Mouse (Mus musculus) hindbrain, embryonic 11.5 days (tissue): ENCODE measurements at regions not wholly inside any gene's neighbourhood (a gene's known extent, or its start where the extent isn't known, plus 50 kb on each side); places are given as distances from the start of the nearest gene placed in this dataset.
A peak's percentile ranks its signal among the peaks of the same experiment; 100 is the strongest.
"Not testable (repeated sequence)": the region's sequence is repeated elsewhere in the genome, so short reads cannot be mapped to it uniquely, and the experiment has no call there.

ENCODE experiments used
- ATAC-seq: fragments of 200-750 bp; cut with Nextera tagmentation; 2 replicates; pipeline ENCODE4 v1.8.0; 2017; ENCODE audit warnings: mild to moderate bottlenecking, moderate TSS enrichment, moderate library complexity; ENCODE audit not compliant: low FRiP score
- DNase-seq: peaks from one replicate; pipeline ENCODE4 v3.0.0-alpha.2; 2015; ENCODE audit warnings: low spot score
- H3K27ac ChIP-seq: fragments of 300-500 bp; sonication (generic); 2 replicates; pipeline ENCODE4 v1.5.1; 2014; ENCODE audit warnings: mild to moderate bottlenecking, low read depth, low read length
- H3K27me3 ChIP-seq: fragments of 300-500 bp; sonication (generic); 2 replicates; pipeline ENCODE4 v1.6.1; 2014; ENCODE audit warnings: mild to moderate bottlenecking, low read length, moderate library complexity, mixed read lengths; ENCODE audit not compliant: control insufficient read depth, insufficient read depth
- H3K36me3 ChIP-seq: fragments of 300-500 bp; sonication (generic); 2 replicates; pipeline ENCODE4 v1.6.1; 2014; ENCODE audit warnings: mild to moderate bottlenecking, low read length, moderate library complexity, mixed read lengths; ENCODE audit not compliant: control insufficient read depth, insufficient read depth
- H3K4me1 ChIP-seq: fragments of 300-500 bp; sonication (generic); replicated peaks from 2 replicates; pipeline ENCODE4 v1.6.1; 2014; ENCODE audit warnings: low read length, mixed read lengths; ENCODE audit not compliant: control insufficient read depth, insufficient read depth
- H3K4me2 ChIP-seq: fragments of 300-500 bp; sonication (generic); replicated peaks from 2 replicates; pipeline ENCODE4 v1.6.1; 2014; ENCODE audit warnings: mild to moderate bottlenecking, low read depth, low read length
- H3K4me3 ChIP-seq: fragments of 300-500 bp; sonication (generic); 2 replicates; pipeline ENCODE4 v1.5.1; 2014; ENCODE audit warnings: low read depth, low read length
- H3K9ac ChIP-seq: fragments of 300-500 bp; sonication (generic); 2 replicates; pipeline ENCODE4 v1.6.1; 2014; ENCODE audit warnings: low read depth, low read length
- H3K9me3 ChIP-seq: fragments of 300-500 bp; sonication (generic); 2 replicates; pipeline ENCODE4 v1.6.1; 2016; ENCODE audit warnings: low read length; ENCODE audit not compliant: control insufficient read depth
- WGBS: fragments of 180-500 bp; shearing (Covaris S2); extraction: QIAGEN DNeasy Blood & Tissue Kit; methylation state at CpG from one replicate; pipeline ENCODE4 v1.1.7; 2014; 5-methylcytosine and 5-hydroxymethylcytosine counted together

DNA sequence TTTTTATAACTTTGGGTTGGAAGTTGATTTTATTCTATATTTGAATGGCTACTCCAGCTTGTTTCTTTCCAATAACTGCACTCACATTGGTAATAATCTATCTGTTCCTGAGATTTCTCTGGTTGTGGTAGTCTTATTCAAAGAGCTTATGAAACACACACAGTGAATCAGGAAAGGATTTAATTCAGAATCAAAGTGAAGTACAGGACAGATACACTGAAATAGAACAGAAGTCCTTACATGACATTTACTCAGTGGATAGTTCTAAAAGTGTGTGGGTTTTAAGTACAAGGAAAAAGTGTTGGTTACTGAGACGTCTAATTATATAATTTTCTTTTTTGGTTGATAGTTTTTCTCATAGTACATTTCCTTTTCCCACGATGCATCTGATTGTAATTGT, 859.7 kb downstream of the Rpia start:
- H3K9me3 ChIP-seq: no peaks in the 10 kb centered on the region
- H3K36me3 ChIP-seq: no peaks in the 10 kb centered on the region
- 87% methylated on average over 2 of the region's 2 CpGs for WGBS
- no peak overlapping the region for H3K4me2 ChIP-seq
- ATAC-seq (no peak), DNase-seq (no peak)
- H3K9ac ChIP-seq: no peak overlapping the region
- H3K27ac ChIP-seq: no peak overlapping the region
- no peaks in the 10 kb centered on the region for H3K27me3 ChIP-seq
- H3K4me1 ChIP-seq: no peaks in the 10 kb centered on the region
- no peak overlapping the region for H3K4me3 ChIP-seq

- H3K4me2 ChIP-seq: no peak overlapping the region
- 78% methylated on average over 4 of the region's 4 CpGs for WGBS
- no peaks in the 10 kb centered on the region for H3K27me3 ChIP-seq
- no peak overlapping the region for H3K27ac ChIP-seq
- H3K4me3 ChIP-seq: no peak overlapping the region
- DNase-seq (no peak), ATAC-seq (no peak)
- no peaks in the 10 kb centered on the region for H3K36me3 ChIP-seq
- H3K4me1 ChIP-seq: no peaks in the 10 kb centered on the region
- no peaks in the 10 kb centered on the region for H3K9me3 ChIP-seq
- no peak overlapping the region for H3K9ac ChIP-seq
Observed at GRCm38 (mm10) chr6:69914781-69915180, 877.3 kb downstream of the Rpia start.

- Histone ChIP-seq H3K36me3 (no peaks in the 10 kb centered on the region), H3K4me1 (no peaks in the 10 kb centered on the region), H3K4me3 (no peak overlapping the region), H3K9ac (no peak overlapping the region), H3K4me2 (no peak overlapping the region), H3K9me3 (no peaks in the 10 kb centered on the region), H3K27me3 (no peaks in the 10 kb centered on the region), H3K27ac (no peak overlapping the region)
- ATAC-seq (no peak), DNase-seq (no peak)
- 91% methylated on average over 2 of the region's 2 CpGs for WGBS
Observed at GRCm38 (mm10) chr6:69879286-69879685, 912.7 kb downstream of the Rpia start.

- not testable (repeated sequence) for ATAC-seq, DNase-seq, H3K9me3 ChIP-seq, H3K4me2 ChIP-seq, H3K4me3 ChIP-seq, H3K4me1 ChIP-seq, H3K27ac ChIP-seq, H3K36me3 ChIP-seq, H3K27me3 ChIP-seq, H3K9ac ChIP-seq
- 81% methylated on average over 2 of the region's 2 CpGs for WGBS
Observed at GRCm38 (mm10) chr6:69858631-69859030, 933.4 kb downstream of the Rpia start.

GRCm38 (mm10) chr6:69828640-69829039, 963.4 kb downstream of the Rpia start:
- H3K4me3 ChIP-seq, H3K9me3 ChIP-seq, H3K27ac ChIP-seq, H3K36me3 ChIP-seq, ATAC-seq, H3K4me1 ChIP-seq, H3K4me2 ChIP-seq, H3K9ac ChIP-seq, H3K27me3 ChIP-seq: not testable (repeated sequence)
- WGBS: 76% methylated on average over 5 of the region's 5 CpGs
- peak; percentile 6 for DNase-seq

DNA sequence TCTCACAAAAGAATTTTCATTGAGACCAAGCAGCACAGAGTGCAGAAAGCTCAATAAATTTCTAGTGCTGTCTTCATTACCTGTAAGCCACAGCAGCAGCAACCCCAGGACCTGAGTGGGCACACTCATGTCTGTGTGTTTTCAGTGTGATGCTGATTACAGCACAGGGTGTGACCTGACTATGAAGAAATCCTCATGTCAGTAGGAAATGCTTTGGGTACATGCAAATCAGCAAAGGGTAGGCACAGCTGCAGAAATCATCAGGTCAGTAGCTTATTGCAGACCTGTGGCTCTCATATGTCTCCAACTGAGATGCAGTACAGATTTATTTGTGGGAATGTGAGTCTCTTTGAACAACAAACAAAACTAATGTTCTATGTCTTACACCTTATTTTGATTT, 977.1 kb downstream of the Rpia start:
- ATAC-seq, H3K4me3 ChIP-seq: not testable (repeated sequence)

DNA sequence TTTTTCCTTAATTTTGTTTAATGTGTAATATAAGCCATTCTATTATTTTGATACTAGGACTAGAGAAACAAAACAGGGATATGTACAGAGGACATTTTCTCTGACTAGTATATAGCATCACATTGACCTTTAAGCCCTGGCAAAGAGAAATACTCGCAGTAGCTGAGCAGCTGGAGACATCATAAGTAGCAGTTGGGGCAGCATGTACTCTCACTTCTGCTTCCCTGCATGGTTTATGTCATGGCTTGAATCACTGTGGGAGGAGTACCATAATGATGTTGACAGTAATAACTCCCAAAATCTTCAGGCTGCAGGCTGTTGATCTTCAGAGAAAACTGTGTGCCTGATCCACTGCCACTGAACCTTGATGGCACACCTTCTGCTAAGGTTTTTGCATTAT, 977.7 kb downstream of the Rpia start:
- 90% methylated on average over 1 of the region's 1 CpGs for WGBS
- not testable (repeated sequence) for H3K27ac ChIP-seq, ATAC-seq, H3K4me3 ChIP-seq, H3K9me3 ChIP-seq, H3K9ac ChIP-seq, H3K27me3 ChIP-seq, H3K36me3 ChIP-seq, H3K4me1 ChIP-seq, H3K4me2 ChIP-seq, DNase-seq

More for the DNA sequence above, 977.1 kb downstream of the Rpia start:
- DNase-seq, H3K9ac ChIP-seq, H3K27ac ChIP-seq, H3K36me3 ChIP-seq, H3K27me3 ChIP-seq, H3K4me2 ChIP-seq, H3K4me1 ChIP-seq, H3K9me3 ChIP-seq: not testable (repeated sequence)

DNA sequence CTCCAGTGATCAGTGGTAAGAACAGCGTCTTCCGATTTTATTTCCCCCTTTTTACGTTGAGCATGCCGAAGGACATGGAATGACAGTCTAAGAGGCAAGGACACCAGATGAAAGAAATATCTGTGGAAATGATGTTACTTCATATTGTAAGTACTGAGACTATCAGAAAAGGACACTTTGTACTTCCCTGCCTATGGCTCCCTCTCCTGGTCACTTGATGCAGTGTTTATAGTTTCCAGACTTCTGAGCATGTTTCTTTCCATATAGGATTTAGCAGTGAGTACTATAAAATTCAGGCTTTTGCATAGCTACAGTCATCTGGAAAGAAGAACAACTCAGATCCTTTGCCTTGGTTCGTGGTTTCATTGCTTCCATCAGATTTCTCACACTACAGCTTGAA, 1011.7 kb downstream of the Rpia start:
- not testable (repeated sequence) for H3K36me3 ChIP-seq, H3K9ac ChIP-seq, H3K4me2 ChIP-seq, H3K4me3 ChIP-seq, ATAC-seq, H3K27ac ChIP-seq, H3K9me3 ChIP-seq, H3K27me3 ChIP-seq, H3K4me1 ChIP-seq
- DNase-seq: peak; percentile 15
- WGBS: 79% methylated on average over 5 of the region's 5 CpGs

- H3K4me2 ChIP-seq, H3K36me3 ChIP-seq, H3K9me3 ChIP-seq, H3K9ac ChIP-seq, H3K4me3 ChIP-seq, H3K4me1 ChIP-seq, DNase-seq, H3K27me3 ChIP-seq, H3K27ac ChIP-seq, ATAC-seq: not testable (repeated sequence)
- 70% methylated on average over 1 of the region's 1 CpGs for WGBS
Observed at GRCm38 (mm10) chr6:69777322-69777721, 1014.7 kb downstream of the Rpia start.
